Mouse (Mus musculus): ENCODE measurements around the gene Car5a. TPM values are rescaled to one million over a fixed set of nuclear protein-coding genes. Genes with fewer than 3 reads are reported as not detected.

The Car5a gene
- total RNA-seq, 2 experiments from 2014 or later = not detected

DNA sequence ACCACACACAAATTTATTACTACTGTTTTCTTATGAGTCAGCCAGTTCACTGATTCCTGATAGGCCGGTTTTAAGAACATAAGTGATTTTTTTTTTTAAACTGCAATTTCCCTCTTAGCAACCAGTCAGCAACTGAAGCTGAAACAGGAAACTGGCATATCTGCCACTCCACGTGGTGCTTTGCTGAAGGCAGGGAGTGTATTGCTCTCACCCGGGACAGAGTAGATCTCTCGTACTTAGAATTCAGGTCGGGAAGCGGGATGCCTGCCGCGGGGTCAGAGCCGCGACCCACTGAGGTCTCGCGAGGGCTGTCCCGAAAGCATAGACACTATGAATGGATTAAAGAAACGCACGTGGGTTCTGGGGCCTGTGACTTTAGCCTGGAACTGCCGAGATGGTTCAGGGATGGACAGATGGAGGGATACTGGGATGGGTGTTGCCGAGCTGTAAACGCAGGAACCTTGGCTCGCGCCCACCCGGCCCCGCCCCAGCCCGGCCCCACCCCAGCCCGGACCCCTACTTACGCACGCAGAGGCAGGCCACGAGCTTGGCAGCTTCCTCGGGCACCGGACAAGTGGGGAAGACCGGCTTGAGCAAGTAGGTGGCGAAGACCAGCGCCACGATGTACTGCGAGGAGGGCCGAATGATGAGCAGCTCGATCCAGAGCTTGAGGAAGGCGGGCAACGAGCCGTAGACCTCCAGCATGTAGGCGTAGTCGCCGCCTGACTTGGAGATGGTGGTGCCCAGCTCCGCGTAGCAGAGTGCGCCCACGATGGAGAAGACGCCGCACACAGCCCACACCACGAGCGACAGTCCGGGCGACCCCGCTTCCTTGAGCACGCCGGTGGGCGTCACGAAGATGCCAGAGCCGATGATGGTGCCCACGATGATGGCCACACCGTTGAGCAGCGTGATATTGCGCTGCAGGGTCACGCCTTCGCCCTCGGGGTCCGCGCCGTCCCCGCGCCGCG is 37.9 kb downstream of the Car5a start:
- peak in 1 of 2 experiments; percentile 31 for DNase-seq

DNA sequence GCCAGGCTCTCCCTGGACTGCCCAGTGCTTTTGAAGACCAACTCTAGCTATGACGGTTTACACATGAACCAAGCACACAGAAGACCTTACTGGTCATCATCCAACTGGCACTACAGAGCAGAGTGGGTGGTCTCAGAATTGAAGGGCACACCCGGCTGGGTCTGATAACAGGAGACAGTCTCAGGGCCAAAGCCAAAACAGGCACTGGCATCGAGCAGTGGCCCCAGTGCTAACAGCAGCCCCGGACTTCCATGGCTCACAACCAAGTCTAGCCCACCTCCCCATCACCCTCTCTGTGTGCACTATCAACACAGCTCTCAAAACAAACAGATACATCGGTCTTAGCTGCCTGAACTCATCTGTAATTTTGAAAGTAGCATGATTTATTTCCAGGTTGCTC is 38.8 kb downstream of the Car5a start:
- no peak for DNase-seq

- DNase-seq = no peak
Measured at GRCm38 (mm10) chr8:121905420-121905819, 39.3 kb downstream of the Car5a start.

- DNase-seq = no peak
Measured at GRCm38 (mm10) chr8:121904999-121905398, 39.7 kb downstream of the Car5a start.

- DNase-seq = no peak
Measured at GRCm38 (mm10) chr8:121903977-121904376, 40.7 kb downstream of the Car5a start.

DNA sequence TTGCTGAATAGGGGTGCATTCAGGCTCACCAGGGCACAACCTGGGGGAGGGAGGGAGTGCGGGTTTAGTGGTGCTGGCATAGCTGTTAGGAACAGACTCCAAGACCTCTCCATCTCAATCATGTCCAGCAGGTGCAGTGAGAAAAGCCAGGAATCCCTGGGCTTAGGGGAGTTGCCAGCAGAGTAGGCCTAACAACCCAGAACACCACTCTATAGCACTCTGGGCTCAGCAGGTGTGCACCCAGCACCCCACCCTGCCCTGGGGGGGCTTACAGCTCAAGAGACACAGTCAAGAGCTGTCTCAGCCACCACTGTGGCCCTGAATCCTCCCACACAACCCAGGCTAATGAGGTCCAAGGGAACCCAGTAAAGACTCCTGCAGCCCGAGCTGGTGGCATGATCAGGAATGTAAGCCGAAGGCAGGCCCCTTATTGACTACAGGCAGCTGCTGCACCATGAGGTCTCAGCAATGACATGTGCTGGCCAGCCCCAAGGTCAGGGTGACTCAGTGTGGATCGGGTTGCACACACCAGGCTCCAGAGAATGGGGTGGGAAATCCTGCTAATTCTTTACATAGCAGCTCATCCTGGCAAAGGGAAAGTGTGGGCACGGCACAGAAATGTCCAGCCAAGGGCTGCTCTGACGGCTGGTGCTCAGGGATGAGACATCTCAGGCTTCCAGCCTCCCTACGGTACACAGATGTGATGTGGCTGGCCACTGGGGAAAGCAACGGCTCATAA is 43.0 kb downstream of the Car5a start:
- no peak for DNase-seq

GRCm38 (mm10) chr8:121899180-121900044 is 45.3 kb downstream of the Car5a start:
- no peak for DNase-seq

DNA sequence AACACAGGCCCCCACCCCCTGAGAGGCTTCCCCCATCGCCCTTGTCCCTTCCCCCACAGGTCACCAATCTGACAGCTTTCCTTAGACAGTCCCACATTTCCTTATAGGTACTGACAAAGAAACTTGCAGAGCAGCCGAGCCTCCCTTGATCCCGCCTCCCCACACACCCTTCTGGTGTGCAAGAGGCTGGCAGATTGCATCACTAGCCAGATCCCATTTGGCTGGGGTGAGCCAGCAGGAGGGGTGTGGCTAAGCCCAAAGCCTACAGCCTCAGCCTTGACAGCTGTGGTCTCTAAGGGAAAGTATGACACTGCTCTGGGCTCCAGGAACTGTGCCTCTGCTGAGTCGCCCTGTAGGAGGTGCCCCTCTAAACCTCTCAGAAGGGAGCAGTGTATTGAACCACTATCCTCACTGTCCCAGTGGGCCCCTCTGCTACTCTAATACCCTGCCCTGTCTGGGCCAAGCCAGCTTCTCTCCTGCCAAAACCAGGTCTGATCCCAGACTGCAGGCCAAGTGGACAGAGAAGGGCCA is 46.2 kb downstream of the Car5a start:
- DNase-seq = peak; percentile 78 to 88

GRCm38 (mm10) chr8:121897871-121898381 is 46.8 kb downstream of the Car5a start:
- no peak for DNase-seq

DNA sequence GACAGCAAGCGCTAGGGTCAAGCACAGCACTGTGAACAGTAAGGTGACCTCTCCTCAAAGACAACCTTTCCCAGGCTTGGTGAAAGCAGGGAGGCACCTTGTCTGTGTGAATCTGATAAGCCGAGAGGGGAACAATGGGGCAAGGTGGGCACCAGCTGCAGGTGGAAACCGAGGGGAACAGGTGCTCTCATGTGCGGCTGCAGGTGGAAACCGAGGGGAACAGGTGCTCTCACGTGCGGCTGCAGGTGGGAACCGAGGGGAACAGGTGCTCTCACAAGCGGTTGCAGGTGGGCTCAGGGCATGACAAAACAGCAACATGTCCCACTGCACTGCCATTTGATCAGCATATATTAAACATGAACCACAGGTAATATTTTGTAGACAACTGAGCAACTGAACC is 47.5 kb downstream of the Car5a start:
- no peak for DNase-seq

- no peak for DNase-seq
Measured at GRCm38 (mm10) chr8:121896476-121897145, 48.1 kb downstream of the Car5a start.

DNA sequence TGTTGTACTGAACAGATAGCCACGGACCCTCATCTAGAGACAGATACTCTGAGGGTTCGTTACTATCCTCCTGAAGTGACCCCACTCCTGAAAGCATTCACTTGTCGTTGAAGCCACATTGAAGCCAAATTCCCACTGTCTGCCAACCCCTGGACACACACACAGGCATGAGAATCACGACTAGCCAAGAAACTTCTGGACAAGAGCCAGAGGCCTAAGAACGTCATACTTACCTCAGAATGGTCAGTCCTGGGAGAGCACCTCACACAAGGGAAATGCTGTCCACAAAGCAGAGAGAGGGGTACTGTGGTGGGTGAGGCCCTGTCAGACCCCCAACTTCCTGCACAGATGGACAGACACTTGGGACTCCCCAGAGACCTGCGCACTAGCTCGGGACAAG is 48.8 kb downstream of the Car5a start:
- DNase-seq = peak in 1 of 2 experiments; percentile 31

GRCm38 (mm10) chr8:121892875-121893274 is 51.8 kb downstream of the Car5a start:
- DNase-seq = no peak

- DNase-seq = peak in 1 of 2 experiments; percentile 33
Measured at GRCm38 (mm10) chr8:121889810-121890785, 54.6 kb downstream of the Car5a start.

DNA sequence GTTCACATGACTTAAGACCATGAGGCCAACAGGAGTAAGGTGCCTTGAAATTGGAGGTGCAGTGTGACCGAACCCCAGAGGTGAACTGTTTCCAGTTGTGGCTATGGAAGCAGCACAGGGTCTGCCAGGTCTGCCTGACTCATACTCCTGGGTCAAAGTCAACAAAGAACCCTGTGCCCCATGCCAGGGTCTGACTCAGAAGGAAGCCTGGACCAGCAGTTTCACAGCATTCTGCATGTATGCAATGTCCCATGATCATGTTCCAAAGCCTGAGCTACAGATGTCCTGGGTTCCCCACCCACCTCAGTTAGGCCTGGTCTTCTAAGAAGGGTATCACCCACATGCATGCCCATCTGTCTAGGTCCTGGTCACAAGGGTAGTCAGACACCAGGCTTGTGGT is 55.4 kb downstream of the Car5a start:
- no peak for DNase-seq

- DNase-seq = no peak
Measured at GRCm38 (mm10) chr8:121887547-121887946, 57.2 kb downstream of the Car5a start.

DNA sequence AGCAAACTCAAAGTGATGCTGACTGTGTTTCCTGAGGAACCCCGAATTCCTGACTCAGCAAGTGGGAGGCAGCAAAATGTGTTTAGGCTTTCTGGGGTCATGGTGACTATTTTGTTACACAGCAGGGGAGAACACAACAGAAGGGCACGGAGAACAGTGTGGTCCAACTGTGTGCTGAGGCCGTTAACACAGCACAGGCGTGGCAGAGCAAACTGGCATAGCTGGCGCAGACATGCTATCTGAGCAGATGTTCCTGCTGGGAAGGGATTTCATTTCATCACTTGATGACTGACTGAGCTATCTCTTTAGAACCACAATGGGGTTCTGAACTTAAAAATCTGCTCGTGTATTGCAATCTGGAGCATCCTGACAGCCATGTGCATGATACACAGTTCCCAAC is 59.3 kb downstream of the Car5a start:
- DNase-seq = no peak

GRCm38 (mm10) chr8:121885001-121885400 is 59.7 kb downstream of the Car5a start:
- no peak for DNase-seq

DNA sequence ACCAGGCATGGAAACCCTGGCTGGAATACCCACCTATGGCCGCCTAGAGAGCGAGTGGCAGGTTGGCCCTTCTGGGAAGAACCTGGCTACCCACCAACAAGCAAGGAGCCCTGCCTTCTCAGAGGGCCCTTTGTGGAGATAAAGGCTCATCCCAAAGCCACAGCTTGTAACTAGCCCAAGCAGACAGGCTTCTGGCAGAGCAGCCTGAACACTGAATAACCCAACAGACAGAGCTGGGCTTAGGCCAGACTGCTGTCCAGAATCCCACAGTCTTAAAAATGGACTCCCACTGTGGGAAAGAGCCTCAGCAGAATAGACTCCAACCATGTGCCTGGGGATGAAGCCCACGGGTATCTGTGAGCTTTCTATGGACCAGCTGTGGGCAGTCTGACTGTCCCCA is 60.5 kb downstream of the Car5a start:
- no peak for DNase-seq

DNA sequence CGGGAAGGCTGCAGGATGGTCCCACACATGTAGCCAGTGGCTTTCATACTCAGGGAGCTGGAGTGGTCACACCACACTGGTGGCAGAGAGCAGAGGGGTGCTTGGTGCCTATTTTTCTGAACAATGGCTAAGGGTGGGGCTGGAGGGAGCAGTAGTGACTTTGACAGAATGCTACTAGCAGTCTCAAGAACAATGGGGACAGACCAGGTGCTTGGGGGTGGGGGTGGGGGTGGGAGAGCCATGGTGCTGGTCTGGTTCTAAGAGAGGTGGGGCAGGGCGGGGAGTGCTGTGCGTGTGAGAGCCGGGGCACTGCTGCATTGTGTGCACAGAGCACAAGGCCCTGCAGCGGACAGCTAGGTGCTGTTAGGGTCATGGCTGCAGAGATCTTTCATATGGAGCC is 62.8 kb downstream of the Car5a start:
- DNase-seq = no peak
